Mouse (Mus musculus): Measurements from ENCODE around the gene Aldh9a1. TPM values are rescaled to one million over a fixed set of nuclear protein-coding genes. Genes with fewer than 3 reads are reported as not detected.

The Aldh9a1 gene
- total and polyA plus RNA-seq, 2 experiments from 2014 or later = 18.7 to 36.7 TPM

- H3K4me1 ChIP-seq (ENCODE audit: insufficient read depth) = no peaks in the 10 kb centered on the region
- DNase-seq = no peak
- H3K4me2 ChIP-seq (ENCODE audit: low read depth) = no peak overlapping the region
- WGBS = 89% methylated on average over 4 of the region's 4 CpGs
- no peak overlapping the region for H3K4me3 ChIP-seq (ENCODE audit: low read depth, low read length)
- no peak for TF ChIP-seq CTCF (IDR thresholded peaks at IDR 0.05; ENCODE audit: low read depth)
- H3K36me3 ChIP-seq (ENCODE audit: insufficient read depth) = no peaks in the 10 kb centered on the region
- no peak overlapping the region for H3K27ac ChIP-seq (ENCODE audit: low read depth, low read length)
- no peak overlapping the region for H3K9ac ChIP-seq
- H3K9me3 ChIP-seq (ENCODE audit: low read length) = no peaks in the 10 kb centered on the region
- H3K27me3 ChIP-seq (ENCODE audit: insufficient read depth, low read length) = no peaks in the 10 kb centered on the region; the same call in 1 of the 2 replicates
- no peak for ATAC-seq
Measured at GRCm38 (mm10) chr1:167405237-167405636, 55.4 kb downstream of the Aldh9a1 start.

DNA sequence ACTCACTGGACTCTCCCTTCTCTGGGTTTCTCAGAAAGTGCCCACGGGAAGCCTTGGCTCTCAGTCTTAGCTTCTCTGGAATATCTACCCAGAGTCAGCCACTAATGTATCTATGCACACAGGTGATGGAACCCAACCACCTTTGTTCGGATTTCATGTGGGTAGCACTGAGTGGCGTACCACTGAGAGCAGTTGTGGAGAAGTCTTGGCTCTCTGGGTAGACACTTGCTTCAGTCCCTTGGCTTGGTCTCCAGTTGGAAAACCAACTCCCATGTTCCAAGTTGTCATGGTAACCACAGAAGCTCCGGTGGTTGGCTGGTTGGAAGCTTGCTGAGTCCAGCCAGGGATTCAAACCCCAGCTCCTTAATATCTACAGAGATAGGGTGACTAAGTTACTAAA is 59.8 kb downstream of the Aldh9a1 start:
- no peak overlapping the region for H3K4me2 ChIP-seq (ENCODE audit: low read depth)
- H3K9me3 ChIP-seq (ENCODE audit: low read length) = no peaks in the 10 kb centered on the region
- H3K27me3 ChIP-seq (ENCODE audit: insufficient read depth, low read length) = no peaks in the 10 kb centered on the region
- H3K4me1 ChIP-seq (ENCODE audit: insufficient read depth) = no peaks in the 10 kb centered on the region
- H3K9ac ChIP-seq = no peak overlapping the region
- WGBS = 73% methylated on average over 4 of the region's 4 CpGs
- no peak overlapping the region for H3K4me3 ChIP-seq (ENCODE audit: low read depth, low read length)
- TF ChIP-seq CTCF (IDR thresholded peaks at IDR 0.05; ENCODE audit: low read depth) = no peak
- no peak overlapping the region for H3K27ac ChIP-seq (ENCODE audit: low read depth, low read length)
- H3K36me3 ChIP-seq (ENCODE audit: insufficient read depth) = no peaks in the 10 kb centered on the region
- ATAC-seq = no peak
- no peak for DNase-seq

DNA sequence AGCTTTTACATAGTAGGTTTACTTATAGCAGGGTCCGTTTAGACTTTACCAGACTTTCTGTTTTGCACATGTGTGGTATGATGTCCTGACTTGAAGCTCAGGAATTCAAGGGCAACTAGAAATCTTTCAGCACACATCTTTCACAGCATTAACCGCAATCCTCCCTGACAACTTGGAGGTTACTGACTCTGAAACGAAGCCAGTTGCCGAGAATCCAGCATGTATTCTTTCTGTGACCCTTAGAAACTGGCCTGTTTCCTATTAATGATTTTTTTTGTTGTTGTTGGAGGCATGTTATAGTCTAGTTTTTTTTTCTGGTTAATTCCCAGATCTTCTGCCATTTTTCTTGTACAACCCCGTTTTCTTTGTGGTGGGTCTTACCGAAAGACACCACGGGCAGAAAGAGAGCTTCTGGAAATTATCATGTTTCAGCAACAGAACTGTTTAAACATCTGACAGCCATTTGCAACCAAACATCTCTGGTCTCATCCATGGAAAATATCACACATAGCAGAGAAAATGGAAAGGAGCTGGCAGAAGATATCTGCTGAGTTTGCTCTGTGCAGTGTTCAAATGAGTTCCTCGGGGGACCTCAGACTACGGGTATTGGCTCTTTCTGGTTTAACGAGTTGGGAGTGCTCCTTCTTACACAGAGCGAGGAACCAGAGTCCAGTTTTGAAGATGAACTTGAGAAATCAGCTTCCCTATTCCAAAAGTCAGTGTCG is 62.4 kb downstream of the Aldh9a1 start:
- no peak for ATAC-seq
- no peaks in the 10 kb centered on the region for H3K27me3 ChIP-seq (ENCODE audit: insufficient read depth, low read length)
- H3K9me3 ChIP-seq (ENCODE audit: low read length) = no peaks in the 10 kb centered on the region
- H3K9ac ChIP-seq = no peak overlapping the region
- H3K4me2 ChIP-seq (ENCODE audit: low read depth) = no peak overlapping the region
- H3K4me3 ChIP-seq (ENCODE audit: low read depth, low read length) = no peak overlapping the region
- no peak overlapping the region for H3K27ac ChIP-seq (ENCODE audit: low read depth, low read length)
- 75% methylated on average over 12 of the region's 12 CpGs for WGBS
- H3K4me1 ChIP-seq (ENCODE audit: insufficient read depth) = no peaks in the 10 kb centered on the region
- TF ChIP-seq CTCF (IDR thresholded peaks at IDR 0.05; ENCODE audit: low read depth) = no peak
- DNase-seq = no peak
- H3K36me3 ChIP-seq (ENCODE audit: insufficient read depth) = no peaks in the 10 kb centered on the region

DNA sequence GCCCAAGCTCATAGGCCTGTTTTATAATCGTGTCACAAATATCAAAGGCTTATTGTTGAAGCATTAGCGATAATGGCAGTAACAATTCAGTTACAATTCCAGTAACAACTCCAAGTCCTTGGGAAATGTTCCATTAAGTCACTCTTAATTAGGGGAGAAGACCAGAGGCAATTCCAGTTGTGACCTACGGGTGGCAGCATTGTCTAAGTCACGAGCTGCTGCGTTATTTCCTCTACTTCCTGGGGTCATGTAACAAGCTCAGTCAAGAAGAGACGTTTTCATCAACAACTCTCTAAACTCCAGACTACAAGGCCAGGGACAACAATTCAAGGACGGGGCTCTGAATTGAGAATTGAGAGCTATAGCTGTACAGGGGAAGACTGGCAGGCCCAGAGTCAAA is 65.1 kb downstream of the Aldh9a1 start:
- TF ChIP-seq CTCF (IDR thresholded peaks at IDR 0.05; ENCODE audit: low read depth) = peak; percentile 97
- Histone ChIP-seq H3K9me3 (ENCODE audit: low read length) (no peaks in the 10 kb centered on the region), H3K4me1 (ENCODE audit: insufficient read depth) (no peaks in the 10 kb centered on the region), H3K27ac (ENCODE audit: low read depth, low read length) (no peak overlapping the region), H3K4me3 (ENCODE audit: low read depth, low read length) (no peak overlapping the region), H3K9ac (no peak overlapping the region), H3K27me3 (ENCODE audit: insufficient read depth, low read length) (no peaks in the 10 kb centered on the region), H3K4me2 (ENCODE audit: low read depth) (no peak overlapping the region), H3K36me3 (ENCODE audit: insufficient read depth) (no peaks in the 10 kb centered on the region)
- WGBS = 4% methylated on average over 7 of the region's 7 CpGs
- DNase-seq = peak; percentile 91
- ATAC-seq = peak; percentile 69; the same call in 1 of the 2 replicates

Small RNA genes lying within 50 kb of the gene (microRNA-seq; reads per million reads assigned to microRNA genes)
- 0 reads per million in 2 experiments for gene Gm25911

Other genes starting within 250 kb of the Aldh9a1 start
- 80.7 and 82.2 TPM in 2 replicates for gene Uck2, start 64.7 kb upstream of the Aldh9a1 start, total RNA-seq (2014; rRNA removed)
- 48.2 and 59.3 TPM in 2 replicates for gene Uck2, start 64.7 kb upstream of the Aldh9a1 start, polyA plus RNA-seq (2015; fragmentation: Nextera tagmentation; extraction: Ambion mirVana)
- 55.2 and 60.4 TPM in 2 replicates for gene Tmco1, start 41.6 kb upstream of the Aldh9a1 start, total RNA-seq (2014; rRNA removed)
- gene Tmco1, start 41.6 kb upstream of the Aldh9a1 start, polyA plus RNA-seq (2015; fragmentation: Nextera tagmentation; extraction: Ambion mirVana) = 70.0 and 76.7 TPM in 2 replicates
- gene Mgst3, start 43.9 kb downstream of the Aldh9a1 start, total RNA-seq (2014; rRNA removed) = 192 and 268 TPM in 2 replicates
- gene Mgst3, start 43.9 kb downstream of the Aldh9a1 start, polyA plus RNA-seq (2015; fragmentation: Nextera tagmentation; extraction: Ambion mirVana) = 243 and 282 TPM in 2 replicates
- gene Lrrc52, start 116.8 kb downstream of the Aldh9a1 start, total RNA-seq (2014; rRNA removed) = not detected in 2 replicates
- gene Lrrc52, start 116.8 kb downstream of the Aldh9a1 start, polyA plus RNA-seq (2015; fragmentation: Nextera tagmentation; extraction: Ambion mirVana) = not detected in 2 replicates
- gene Rxrg, start 248.4 kb downstream of the Aldh9a1 start, total RNA-seq (2014; rRNA removed) = 25.9 and 46.0 TPM in 2 replicates
- 30.1 and 43.3 TPM in 2 replicates for gene Rxrg, start 248.4 kb downstream of the Aldh9a1 start, polyA plus RNA-seq (2015; fragmentation: Nextera tagmentation; extraction: Ambion mirVana)

Data from forebrain, postnatal 0 days (tissue).